Mouse (Mus musculus) yolk sac, embryonic 10.5 days (tissue): ENCODE measurements around the gene Trat1.

Source experiments
- DNase-seq: peaks from one replicate; pipeline ENCODE4 v3.0.0-alpha.2; 2017; ENCODE audit warnings: low spot score

Gene Trat1

GRCm38 (mm10) chr16:48771971-48772445 lies at the start of gene Trat1:
Trat1 (minus strand) TSS chr16:48772021.
- no peak for DNase-seq

GRCm38 (mm10) chr16:48818524-48818923 lies 46.7 kb upstream of the Trat1 start:
- no peak for DNase-seq

GRCm38 (mm10) chr16:48816695-48817094 lies 44.9 kb upstream of the Trat1 start, which contains the start of gene Retnlb:
Retnlb (plus strand) TSS chr16:48816856.
- no peak for DNase-seq

- no peak for DNase-seq
These were observed 40.1 kb upstream of the Trat1 start for GRCm38 (mm10) chr16:48811881-48812436.

- DNase-seq = no peak
These were observed 37.6 kb upstream of the Trat1 start for GRCm38 (mm10) chr16:48809374-48809773.

- no peak for DNase-seq
These were observed 34.7 kb upstream of the Trat1 start for GRCm38 (mm10) chr16:48806521-48806920.

- no peak for DNase-seq
These were observed 33.6 kb upstream of the Trat1 start for GRCm38 (mm10) chr16:48805412-48805811.

GRCm38 (mm10) chr16:48800906-48801305 lies 29.1 kb upstream of the Trat1 start:
- no peak for DNase-seq

- DNase-seq = no peak
These were observed 27.6 kb upstream of the Trat1 start for GRCm38 (mm10) chr16:48799470-48799869.

GRCm38 (mm10) chr16:48798285-48798684 lies 26.5 kb upstream of the Trat1 start:
- DNase-seq = no peak

GRCm38 (mm10) chr16:48788704-48789185 lies 16.9 kb upstream of the Trat1 start:
- DNase-seq = no peak

GRCm38 (mm10) chr16:48786258-48786657 lies 14.4 kb upstream of the Trat1 start:
- DNase-seq = no peak

GRCm38 (mm10) chr16:48777254-48777653 lies 5.4 kb upstream of the Trat1 start:
- no peak for DNase-seq

- DNase-seq = no peak
These were observed 2.6 kb downstream of the Trat1 start for GRCm38 (mm10) chr16:48769183-48769582.

- DNase-seq = no peak
These were observed 11.0 kb downstream of the Trat1 start for GRCm38 (mm10) chr16:48760643-48761481.

GRCm38 (mm10) chr16:48750145-48750827 lies 21.5 kb downstream of the Trat1 start:
- DNase-seq = no peak

GRCm38 (mm10) chr16:48745418-48745817 lies 26.4 kb downstream of the Trat1 start:
- DNase-seq = no peak

GRCm38 (mm10) chr16:48745011-48745410 lies 26.8 kb downstream of the Trat1 start:
- DNase-seq = no peak

- no peak for DNase-seq
These were observed 30.3 kb downstream of the Trat1 start for GRCm38 (mm10) chr16:48741549-48741948.

- no peak for DNase-seq
These were observed 31.8 kb downstream of the Trat1 start for GRCm38 (mm10) chr16:48739974-48740373.

- DNase-seq = no peak
These were observed 33.4 kb downstream of the Trat1 start for GRCm38 (mm10) chr16:48738429-48738828.

GRCm38 (mm10) chr16:48736890-48737289 lies 34.9 kb downstream of the Trat1 start:
- no peak for DNase-seq

GRCm38 (mm10) chr16:48720259-48720658 lies 51.6 kb downstream of the Trat1 start:
- no peak for DNase-seq
